Mouse (Mus musculus): Measurements from ENCODE around the gene Pcyox1.

GRCm38 (mm10) chr6:86403728-86404099 is 6.8 kb upstream of the Pcyox1 start:
- TF ChIP-seq CTCF (IDR thresholded peaks at IDR 0.05; ENCODE audit: borderline replicate concordance, insufficient read depth, low read length) (no peak), POLR2A (IDR thresholded peaks at IDR 0.05; ENCODE audit: low read depth, low read length) (no peak)

All from embryonic fibroblast, embryonic 13.5 days (primary cell).